Mouse (Mus musculus) 3T3-L1 (cell line): ENCODE measurements around the gene Prkcd.
A peak's percentile ranks its signal among the peaks of the same experiment; 100 is the strongest.
"Not testable (repeated sequence)": the region's sequence is repeated elsewhere in the genome, so short reads cannot be mapped to it uniquely, and the experiment has no call there.

Source experiments
- DNase-seq: peaks from one replicate; pipeline ENCODE4 v3.0.0-alpha.2; 2015; ENCODE audit warnings: low read depth, low spot score

Gene Prkcd

GRCm38 (mm10) chr14:30608176-30608575 lies 17.8 kb downstream of the Prkcd start:
- DNase-seq, result no peak

- DNase-seq, result no peak
Observed at GRCm38 (mm10) chr14:30607696-30608095, 18.3 kb downstream of the Prkcd start.

GRCm38 (mm10) chr14:30606817-30607216 lies 19.2 kb downstream of the Prkcd start:
- no peak for DNase-seq

GRCm38 (mm10) chr14:30597142-30597541 lies 28.9 kb downstream of the Prkcd start:
- DNase-seq, result no peak

GRCm38 (mm10) chr14:30596407-30596806 lies 29.6 kb downstream of the Prkcd start:
- no peak for DNase-seq

GRCm38 (mm10) chr14:30595576-30596313 lies 30.3 kb downstream of the Prkcd start:
- no peak for DNase-seq

- peak; percentile 72 for DNase-seq
Observed at GRCm38 (mm10) chr14:30594092-30594695, 31.8 kb downstream of the Prkcd start.

- DNase-seq, result peak; percentile 75
Observed at GRCm38 (mm10) chr14:30593279-30594091, 32.5 kb downstream of the Prkcd start.

- DNase-seq, result peak; percentile 72
Observed at GRCm38 (mm10) chr14:30591417-30591816, 34.6 kb downstream of the Prkcd start.

GRCm38 (mm10) chr14:30590918-30591317 lies 35.1 kb downstream of the Prkcd start:
- DNase-seq, result no peak

GRCm38 (mm10) chr14:30590041-30590645 lies 35.9 kb downstream of the Prkcd start:
- DNase-seq, result peak; percentile 10

- DNase-seq, result no peak
Observed at GRCm38 (mm10) chr14:30586780-30587461, 39.1 kb downstream of the Prkcd start.

GRCm38 (mm10) chr14:30585323-30585722 lies 40.7 kb downstream of the Prkcd start:
- no peak for DNase-seq

- no peak for DNase-seq
Observed at GRCm38 (mm10) chr14:30584497-30585251, 41.3 kb downstream of the Prkcd start.

- DNase-seq, result peak; percentile 57
Observed at GRCm38 (mm10) chr14:30584077-30584476, 41.9 kb downstream of the Prkcd start.

- DNase-seq, result no peak
Observed at GRCm38 (mm10) chr14:30581238-30581637, 44.8 kb downstream of the Prkcd start.

- DNase-seq, result no peak
Observed at GRCm38 (mm10) chr14:30579882-30580281, 46.1 kb downstream of the Prkcd start.

GRCm38 (mm10) chr14:30579180-30579579 lies 46.8 kb downstream of the Prkcd start:
- no peak for DNase-seq

GRCm38 (mm10) chr14:30577303-30578062 lies 48.5 kb downstream of the Prkcd start:
- not testable (repeated sequence) for DNase-seq

- DNase-seq, result no peak
Observed at GRCm38 (mm10) chr14:30576260-30576659, 49.8 kb downstream of the Prkcd start.
